Mouse (Mus musculus) midbrain, postnatal 0 days (tissue): ENCODE measurements around the gene Tbxas1. TPM values are rescaled to one million over a fixed set of nuclear protein-coding genes. Genes with fewer than 3 reads are reported as not detected.
A peak's percentile ranks its signal among the peaks of the same experiment; 100 is the strongest.

Experiments used
- ATAC-seq: fragments of 200-750 bp; cut with Nextera tagmentation; 2 replicates; pipeline ENCODE4 v1.8.0; 2017; ENCODE audit warnings: moderate number of reproducible peaks, mild to moderate bottlenecking, moderate TSS enrichment, moderate library complexity; ENCODE audit not compliant: low FRiP score
- DNase-seq: peaks from one replicate; pipeline ENCODE4 v3.0.0-alpha.2; 2015; ENCODE audit warnings: low spot score
- H3K27ac ChIP-seq: fragments of 300-500 bp; sonication (generic); 2 replicates; pipeline ENCODE4 v1.5.1; 2014; ENCODE audit warnings: low read depth, mild to moderate bottlenecking, low read length, mixed read lengths
- H3K27me3 ChIP-seq: fragments of 300-500 bp; sonication (generic); 2 replicates; pipeline ENCODE4 v1.6.1; 2014; ENCODE audit warnings: low read length, control low read depth, mixed read lengths; ENCODE audit not compliant: insufficient read depth
- H3K36me3 ChIP-seq: fragments of 300-500 bp; sonication (generic); 2 replicates; pipeline ENCODE4 v1.6.1; 2014; ENCODE audit warnings: low read length, control low read depth, mixed read lengths; ENCODE audit not compliant: insufficient read depth
- H3K4me1 ChIP-seq: fragments of 300-500 bp; sonication (generic); 2 replicates; pipeline ENCODE4 v1.6.1; 2014; ENCODE audit warnings: mild to moderate bottlenecking, control low read depth, antibody characterized with exemption, low read length, mixed read lengths; ENCODE audit not compliant: insufficient read depth
- H3K4me2 ChIP-seq: fragments of 300-500 bp; sonication (generic); 2 replicates; pipeline ENCODE4 v1.6.1; 2014; ENCODE audit warnings: low read depth, mild to moderate bottlenecking, low read length, mixed read lengths; ENCODE audit not compliant: poor library complexity, severe bottlenecking
- H3K4me3 ChIP-seq: fragments of 300-500 bp; sonication (generic); 2 replicates; pipeline ENCODE4 v1.5.1; 2014; ENCODE audit warnings: low read depth, mild to moderate bottlenecking, low read length, moderate library complexity
- H3K9ac ChIP-seq: fragments of 300-500 bp; sonication (generic); replicated peaks from 2 replicates; pipeline ENCODE4 v1.6.1; 2014; ENCODE audit warnings: mild to moderate bottlenecking, low read length, moderate library complexity, mixed read lengths; ENCODE audit not compliant: poor library complexity, severe bottlenecking
- H3K9me3 ChIP-seq: fragments of 300-500 bp; sonication (generic); 2 replicates; pipeline ENCODE4 v1.6.1; 2016; ENCODE audit warnings: low read length, control low read depth
- CTCF ChIP-seq: IDR thresholded peaks from 2 replicates; pipeline ENCODE4 v1.5.1; 2016; ENCODE audit warnings: antibody characterized with exemption, mild to moderate bottlenecking
- WGBS: fragments of 180-500 bp; shearing (Covaris S2); extraction: QIAGEN DNeasy Blood & Tissue Kit; methylation state at CpG from one replicate; pipeline ENCODE4 v1.1.7; 2014; 5-methylcytosine and 5-hydroxymethylcytosine counted together
- polyA plus RNA-seq: library from polyadenylated mRNA; unstranded; fragments of >200 nt; fragmentation: Nextera tagmentation; extraction: Ambion mirVana; gene quantifications from 2 replicates; pipeline ENCODE4 v1.2.1, GENCODE M21; 2015
- total RNA-seq: library from RNA; depleted of rRNA; stranded (reverse); fragments of >200 nt; gene quantifications from 2 replicates; pipeline ENCODE4 v1.2.3, GENCODE M21; 2014; rRNA removed

Tbxas1 gene
- total RNA-seq (1.8 and 3.1 TPM in 2 replicates), polyA plus RNA-seq (1.4 and 2.2 TPM in 2 replicates)

GRCm38 (mm10) chr6:38875258-38876070 is at the start of gene Tbxas1:
Gene Tbxas1 (plus strand): TSS chr6:38875404.
- Histone ChIP-seq H3K27ac (peak within 1 kb of the TSS; percentile 95), H3K9me3 (no peaks in the 10 kb centered on the region), H3K36me3 (no peaks in the 10 kb centered on the region), H3K4me3 (peak within 1 kb of the TSS; percentile 99), H3K4me1 (peaks cover 7% of the 10 kb centered on the region; the same call in 1 of the 2 replicates), H3K4me2 (peak within 1 kb of the TSS; percentile 68), H3K9ac (peak within 1 kb of the TSS; percentile 99), H3K27me3 (no peaks in the 10 kb centered on the region)
- TF ChIP-seq CTCF = no peak
- peak; percentile 64 for DNase-seq
- under 1% methylated on average over 51 of the region's 77 CpGs for WGBS
- peak; percentile 79 for ATAC-seq

GRCm38 (mm10) chr6:38825886-38826285 is 49.3 kb upstream of the Tbxas1 start:
- no peak overlapping the region for H3K4me2 ChIP-seq
- TF ChIP-seq CTCF = no peak
- ATAC-seq = no peak
- no peak for DNase-seq
- no peaks in the 10 kb centered on the region for H3K9me3 ChIP-seq
- H3K27ac ChIP-seq = no peak overlapping the region
- H3K9ac ChIP-seq = no peak overlapping the region
- H3K4me1 ChIP-seq = no peaks in the 10 kb centered on the region
- no peaks in the 10 kb centered on the region for H3K27me3 ChIP-seq
- no peak overlapping the region for H3K4me3 ChIP-seq
- H3K36me3 ChIP-seq = no peaks in the 10 kb centered on the region

- no peak for DNase-seq
- TF ChIP-seq CTCF = no peak
- Histone ChIP-seq H3K9me3 (no peaks in the 10 kb centered on the region), H3K4me2 (no peak overlapping the region), H3K27ac (no peak overlapping the region), H3K36me3 (no peaks in the 10 kb centered on the region), H3K9ac (no peak overlapping the region), H3K4me3 (no peak overlapping the region), H3K4me1 (no peaks in the 10 kb centered on the region), H3K27me3 (no peaks in the 10 kb centered on the region)
- ATAC-seq = no peak
- WGBS = 79% methylated on average over 3 of the region's 3 CpGs
These were observed 48.3 kb upstream of the Tbxas1 start for GRCm38 (mm10) chr6:38826857-38827256.

GRCm38 (mm10) chr6:38827435-38827834 is 47.8 kb upstream of the Tbxas1 start:
- Histone ChIP-seq H3K4me3 (no peak overlapping the region), H3K4me1 (no peaks in the 10 kb centered on the region), H3K4me2 (no peak overlapping the region), H3K27me3 (no peaks in the 10 kb centered on the region), H3K27ac (no peak overlapping the region), H3K9me3 (no peaks in the 10 kb centered on the region), H3K36me3 (no peaks in the 10 kb centered on the region), H3K9ac (no peak overlapping the region)
- no peak for TF ChIP-seq CTCF
- DNase-seq (no peak), ATAC-seq (no peak)
- 89% methylated on average over 5 of the region's 5 CpGs for WGBS

- Histone ChIP-seq H3K36me3 (no peaks in the 10 kb centered on the region), H3K27me3 (no peaks in the 10 kb centered on the region), H3K27ac (no peak overlapping the region), H3K9me3 (no peaks in the 10 kb centered on the region), H3K4me2 (no peak overlapping the region), H3K9ac (no peak overlapping the region), H3K4me3 (no peak overlapping the region), H3K4me1 (0 out of 2 replicates have a peak, but pooled peaks cover 4% of the 10 kb centered on the region)
- TF ChIP-seq CTCF = no peak
- WGBS = 92% methylated on average over 2 of the region's 2 CpGs
- ATAC-seq (no peak), DNase-seq (no peak)
These were observed 47.0 kb upstream of the Tbxas1 start for GRCm38 (mm10) chr6:38828211-38828610.

GRCm38 (mm10) chr6:38829452-38829851 is 45.8 kb upstream of the Tbxas1 start:
- no peaks in the 10 kb centered on the region for H3K27me3 ChIP-seq
- H3K9me3 ChIP-seq = no peaks in the 10 kb centered on the region
- TF ChIP-seq CTCF = no peak
- DNase-seq (no peak), ATAC-seq (no peak)
- no peak overlapping the region for H3K27ac ChIP-seq
- H3K4me1 ChIP-seq = 0 out of 2 replicates have a peak, but pooled peaks cover 4% of the 10 kb centered on the region
- no peak overlapping the region for H3K4me3 ChIP-seq
- no peak overlapping the region for H3K4me2 ChIP-seq
- WGBS = 81% methylated on average over 3 of the region's 3 CpGs
- H3K36me3 ChIP-seq = no peaks in the 10 kb centered on the region
- H3K9ac ChIP-seq = no peak overlapping the region
